Mouse (Mus musculus): ENCODE data around the gene Ikzf1.

DNA sequence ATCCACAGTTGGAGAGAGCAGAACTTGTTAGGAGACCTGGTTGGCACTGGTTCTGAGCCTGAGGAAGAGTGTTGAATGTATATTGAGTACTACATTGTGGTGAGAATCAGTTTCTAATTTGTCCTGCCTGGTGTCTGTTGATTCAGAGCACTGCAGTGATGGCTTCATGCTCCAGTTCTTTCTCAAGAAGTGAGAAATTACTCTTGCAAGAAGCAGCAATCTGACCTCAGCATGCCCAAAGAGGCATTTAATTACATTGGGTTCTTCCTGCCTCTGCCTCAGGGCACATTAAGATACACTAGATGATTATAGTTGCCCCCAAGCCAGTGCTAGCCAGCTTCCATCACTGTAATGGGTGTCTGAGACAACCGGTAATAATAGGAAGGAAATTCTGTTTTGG, 74.1 kb downstream of the Ikzf1 start:
- TF ChIP-seq CHD2 (IDR thresholded peaks at IDR 0.05; ENCODE audit: low read depth, low read length) (no peak), ZNF384 (IDR thresholded peaks at IDR 0.05; ENCODE audit: low read depth, low read length) (no peak), HCFC1 (IDR thresholded peaks at IDR 0.05; ENCODE audit: borderline replicate concordance, insufficient read depth, low read length) (no peak)

Data from ES-E14 (cell line).